Mouse (Mus musculus) CH12.LX (cell line): ENCODE measurements around the gene Zfp3.

ENCODE experiments used
- CTCF ChIP-seq, 2 experiments: IDR thresholded peaks in 1 of 2; conservative IDR thresholded peaks in 1 of 2; 2 replicates each; pipeline ENCODE4 v1.5.1; 2011 to 2012; ENCODE audit warnings: low read depth in 2 of 2, low read length in 2 of 2, improper control_type of control experiment in 1 of 2, inconsistent platforms in 1 of 2, mild to moderate bottlenecking in 1 of 2, moderate library complexity in 1 of 2
- EP300 ChIP-seq: IDR thresholded peaks from 2 replicates; pipeline ENCODE4 v1.6.1; 2011; ENCODE audit warnings: low read length, improper control_type of control experiment
- JUND ChIP-seq: conservative IDR thresholded peaks from 2 replicates; pipeline ENCODE4 v1.6.1; 2011; ENCODE audit warnings: low read depth, low read length, improper control_type of control experiment
- POLR2A ChIP-seq: IDR thresholded peaks from 2 replicates; pipeline ENCODE4 v1.6.1; 2011; ENCODE audit warnings: low read depth, mild to moderate bottlenecking, improper control_type of control experiment, low read length
- SMC3 ChIP-seq: IDR thresholded peaks from 2 replicates; pipeline ENCODE4 v1.6.1; 2011; ENCODE audit warnings: low read depth, low read length, improper control_type of control experiment
- TBP ChIP-seq: conservative IDR thresholded peaks from 2 replicates; pipeline ENCODE4 v1.6.1; 2011; ENCODE audit warnings: low read depth, low read length, improper control_type of control experiment

GRCm38 (mm10) chr11:70806697-70807096 lies 42.7 kb downstream of the Zfp3 start:
- TF ChIP-seq POLR2A = no peak
- no peak for TF ChIP-seq CTCF (conservative IDR thresholded peaks at IDR 0.05 in 1 of 2, IDR thresholded peaks at IDR 0.05 in 1 of 2; ENCODE audit: low read depth in 2 of 2, low read length in 2 of 2)
- no peak for TF ChIP-seq TBP
- no peak for TF ChIP-seq JUND
- no peak for TF ChIP-seq SMC3
- no peak for TF ChIP-seq EP300
